Mouse (Mus musculus): ENCODE data around the gene Wdr90. TPM values are rescaled to one million over a fixed set of nuclear protein-coding genes. Genes with fewer than 3 reads are reported as not detected.
"Not testable (repeated sequence)": the region's sequence is repeated elsewhere in the genome, so short reads cannot be mapped to it uniquely, and the experiment has no call there.

The Wdr90 gene
- polyA plus RNA-seq, 1 experiment from 2014 or later: 35.6 TPM

DNA sequence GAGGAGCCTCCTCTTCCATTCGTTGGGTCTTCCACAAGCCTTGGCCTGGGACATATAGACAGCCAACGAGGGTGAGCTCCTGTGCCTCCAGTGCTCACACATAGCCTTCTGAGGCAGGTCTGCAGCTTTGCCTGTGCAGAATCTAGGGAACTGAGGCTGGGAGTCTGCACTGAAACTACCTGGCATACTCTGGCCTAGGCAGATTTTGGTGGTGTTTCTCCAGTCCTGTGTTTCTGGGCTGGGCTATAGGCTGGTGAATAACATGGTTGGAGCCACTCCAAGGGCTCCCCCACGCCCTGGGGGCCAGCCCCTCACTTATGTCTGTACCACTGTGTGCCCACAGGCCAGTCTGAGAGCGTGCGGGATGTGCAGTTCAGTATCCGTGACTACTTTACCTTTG is 36.0 kb downstream of the Wdr90 start:
- H3K36me3 ChIP-seq: peaks cover 34% of the 10 kb centered on the region
- WGBS: 92% methylated on average over 6 of the region's 6 CpGs
- no peak overlapping the region for H3K4me3 ChIP-seq (replicated peaks)
- no peak overlapping the region for H3K9ac ChIP-seq
- H3K4me1 ChIP-seq: peaks cover 50% of the 10 kb centered on the region
- H3K27ac ChIP-seq: no peak overlapping the region
- ATAC-seq (replicated peaks; ENCODE audit: low FRiP score): no peak
- no peaks in the 10 kb centered on the region for H3K9me3 ChIP-seq (replicated peaks)
- H3K27me3 ChIP-seq: peaks cover 24% of the 10 kb centered on the region
- peak overlapping the region; percentile 95 for H3K4me2 ChIP-seq

DNA sequence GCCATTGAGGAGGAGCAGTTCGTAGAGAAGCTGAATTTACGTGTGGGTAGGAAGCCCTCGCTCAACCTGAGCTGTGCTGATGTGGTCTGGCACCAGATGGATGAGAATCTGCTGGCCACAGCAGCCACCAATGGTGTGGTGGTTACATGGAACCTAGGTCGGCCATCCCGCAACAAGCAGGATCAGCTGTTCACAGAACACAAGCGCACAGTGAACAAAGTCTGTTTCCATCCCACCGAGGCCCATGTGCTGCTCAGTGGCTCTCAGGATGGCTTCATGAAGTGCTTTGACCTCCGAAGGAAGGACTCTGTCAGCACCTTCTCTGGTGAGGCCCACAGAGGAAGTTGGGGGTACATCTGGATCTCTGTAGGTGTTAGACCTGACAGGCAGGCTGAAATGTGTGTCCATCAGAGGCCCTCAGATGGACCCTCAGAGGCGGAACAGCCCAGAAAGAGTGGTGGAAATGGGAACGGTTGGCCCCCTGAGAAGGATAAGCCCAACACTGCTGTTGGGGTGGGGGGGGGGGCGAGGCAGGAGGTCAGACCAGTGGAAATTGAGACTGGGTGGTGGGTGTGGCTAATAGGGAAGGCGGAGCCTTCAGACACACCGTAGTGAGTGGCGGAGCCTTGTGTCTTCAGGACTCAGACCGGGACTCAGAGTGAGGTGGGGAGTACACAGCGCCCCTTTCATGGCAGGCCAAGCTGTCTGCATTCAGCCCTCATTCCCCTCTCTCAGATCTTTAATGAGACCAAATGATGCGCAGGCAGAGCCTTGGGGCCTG is 36.7 kb downstream of the Wdr90 start:
- 70% methylated on average over 17 of the region's 17 CpGs for WGBS
- H3K9ac ChIP-seq: peak overlapping the region; percentile 83

DNA sequence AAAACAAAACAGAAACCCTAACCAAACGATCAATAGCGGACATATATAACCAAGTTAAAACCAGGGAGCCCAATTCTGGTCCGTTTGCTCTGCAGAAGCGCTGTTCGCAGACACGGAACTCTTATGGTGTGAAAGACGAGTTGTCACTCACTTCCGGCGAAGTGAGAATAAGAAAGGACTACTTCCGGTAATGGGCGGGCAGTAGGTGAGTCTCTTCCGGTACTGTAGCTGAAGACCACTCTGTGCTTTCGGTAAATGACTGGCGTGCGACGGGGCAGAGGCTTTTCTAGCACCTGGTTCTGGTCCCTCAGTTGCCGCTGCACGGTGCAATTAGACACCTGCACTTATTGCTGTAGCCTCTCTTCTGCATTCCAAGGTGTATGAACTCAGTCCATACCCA is 37.8 kb downstream of the Wdr90 start, which contains the start of gene Wdr24:
TSS of gene Wdr24 (plus strand) at position 176 of the 400 bp plus-strand sequence.
- Histone ChIP-seq H3K27me3 (peaks cover 42% of the 10 kb centered on the region), H3K27ac (peak within 1 kb of the TSS; percentile 75), H3K4me1 (peaks cover 44% of the 10 kb centered on the region), H3K9ac (peak within 1 kb of the TSS; percentile 83), H3K4me2 (peak within 1 kb of the TSS; percentile 95), H3K9me3 (replicated peaks) (no peaks in the 10 kb centered on the region), H3K36me3 (peaks cover 28% of the 10 kb centered on the region), H3K4me3 (replicated peaks) (peak within 1 kb of the TSS; percentile 76)
- ATAC-seq (replicated peaks; ENCODE audit: low FRiP score): peak; percentile 53
- WGBS: 1% methylated on average over 18 of the region's 18 CpGs

More for the DNA sequence above, 36.7 kb downstream of the Wdr90 start:
- no peaks in the 10 kb centered on the region for H3K9me3 ChIP-seq (replicated peaks)
- H3K36me3 ChIP-seq: peaks cover 28% of the 10 kb centered on the region
- peak overlapping the region; percentile 76 for H3K4me3 ChIP-seq (replicated peaks)
- H3K27ac ChIP-seq: no peak overlapping the region
- no peak for ATAC-seq (replicated peaks; ENCODE audit: low FRiP score)
- peaks cover 44% of the 10 kb centered on the region for H3K4me1 ChIP-seq
- peaks cover 31% of the 10 kb centered on the region for H3K27me3 ChIP-seq
- H3K4me2 ChIP-seq: peak overlapping the region; percentile 95

DNA sequence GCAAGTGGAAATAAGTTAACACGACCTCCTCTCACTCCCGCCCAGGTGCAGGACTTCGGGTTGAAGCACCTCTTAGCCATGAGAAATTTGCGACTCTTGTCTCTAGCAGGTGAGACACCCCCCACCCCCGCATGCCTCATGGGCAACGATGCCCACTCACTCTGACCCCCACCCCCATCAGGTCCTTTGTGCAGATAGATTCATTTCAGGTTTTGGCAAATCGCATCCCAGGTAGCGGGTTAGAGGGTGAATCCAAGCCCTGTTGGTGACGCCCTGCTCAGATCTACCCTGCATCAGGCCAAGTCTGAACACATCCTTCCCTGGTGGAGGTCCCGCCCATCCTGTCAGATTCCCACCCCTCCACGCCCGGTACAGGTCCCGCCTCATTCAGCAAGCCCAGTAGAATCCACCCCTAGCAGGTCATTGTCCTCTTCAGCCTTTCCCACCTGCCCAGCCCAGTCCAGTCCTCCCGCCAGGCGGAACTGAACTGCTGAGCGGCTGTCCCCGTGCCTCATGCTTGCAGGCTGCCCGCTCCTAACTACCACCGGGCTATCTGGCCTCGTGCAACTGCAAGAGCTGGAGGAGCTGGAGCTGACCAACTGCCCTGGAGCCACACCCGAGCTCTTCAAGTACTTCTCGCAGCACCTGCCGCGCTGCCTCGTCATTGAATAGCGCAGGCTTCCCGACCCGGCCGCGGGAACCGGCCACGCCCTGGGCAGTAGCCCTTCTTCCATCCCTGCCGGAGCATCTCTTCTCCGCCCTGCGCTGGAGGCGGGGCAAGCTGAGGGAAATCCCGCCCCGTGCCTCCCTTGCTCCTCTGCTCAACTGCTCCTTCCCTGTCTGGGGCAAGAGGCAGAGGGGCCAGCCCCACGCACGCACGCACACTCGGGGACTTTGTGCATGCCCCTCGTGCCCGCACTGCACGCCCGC is 42.2 kb downstream of the Wdr90 start:
- Histone ChIP-seq H3K4me2 (peak overlapping the region; percentile 46), H3K4me3 (replicated peaks) (peak overlapping the region; percentile 21), H3K27me3 (peaks cover 73% of the 10 kb centered on the region), H3K4me1 (peaks cover 12% of the 10 kb centered on the region), H3K9me3 (replicated peaks) (no peaks in the 10 kb centered on the region), H3K27ac (no peak overlapping the region), H3K9ac (no peak overlapping the region), H3K36me3 (no peaks in the 10 kb centered on the region)
- 6% methylated on average over 45 of the region's 46 CpGs for WGBS
- 0 out of 2 replicates have a peak, but pooled peaks have one; percentile 22 for ATAC-seq (replicated peaks; ENCODE audit: low FRiP score)

DNA sequence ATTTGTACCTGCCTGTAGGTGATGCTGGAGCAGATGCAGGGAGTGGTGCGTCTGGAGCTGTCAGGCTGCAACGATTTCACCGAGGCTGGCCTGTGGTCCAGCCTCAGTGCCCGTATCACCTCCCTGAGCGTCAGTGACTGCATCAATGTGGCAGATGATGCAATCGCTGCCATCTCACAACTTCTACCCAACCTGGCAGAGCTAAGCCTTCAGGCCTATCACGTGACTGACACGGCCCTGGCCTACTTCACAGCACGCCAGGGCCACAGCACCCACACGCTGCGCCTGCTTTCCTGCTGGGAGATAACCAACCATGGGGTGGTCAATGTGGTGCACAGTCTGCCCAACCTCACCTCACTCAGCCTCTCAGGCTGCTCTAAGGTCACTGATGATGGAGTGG is 43.6 kb downstream of the Wdr90 start:
- WGBS: 84% methylated on average over 11 of the region's 11 CpGs
- peaks cover 14% of the 10 kb centered on the region for H3K4me1 ChIP-seq
- H3K27me3 ChIP-seq: peaks cover 81% of the 10 kb centered on the region
- no peak overlapping the region for H3K9ac ChIP-seq
- H3K36me3 ChIP-seq: no peaks in the 10 kb centered on the region
- H3K4me2 ChIP-seq: no peak overlapping the region
- no peaks in the 10 kb centered on the region for H3K9me3 ChIP-seq (replicated peaks)
- ATAC-seq (replicated peaks; ENCODE audit: low FRiP score): no peak
- no peak overlapping the region for H3K27ac ChIP-seq
- H3K4me3 ChIP-seq (replicated peaks): no peak overlapping the region

DNA sequence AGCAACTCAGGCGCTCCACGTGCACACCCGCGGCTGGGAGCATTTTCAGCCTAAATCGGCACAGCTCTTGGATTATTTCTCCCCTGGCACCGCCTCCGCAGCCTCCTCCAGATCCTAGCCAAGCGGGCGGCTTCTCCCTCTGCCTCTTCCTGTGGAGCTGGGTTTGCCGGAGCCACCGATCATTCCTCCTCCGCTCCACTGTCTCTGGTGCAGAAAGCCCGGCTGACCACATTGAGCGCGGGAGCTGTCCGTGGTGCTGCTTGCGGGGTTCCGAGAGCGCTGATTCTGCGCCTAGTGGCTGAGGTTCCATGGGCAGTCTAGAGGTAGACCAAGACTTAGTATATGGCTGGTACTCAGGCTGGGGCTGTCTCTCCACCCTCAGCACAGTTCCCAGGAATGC is 47.8 kb downstream of the Wdr90 start:
- Histone ChIP-seq H3K4me3 (replicated peaks) (no peak overlapping the region), H3K4me2 (peak overlapping the region; percentile 24), H3K9ac (no peak overlapping the region), H3K9me3 (replicated peaks) (no peaks in the 10 kb centered on the region), H3K27ac (no peak overlapping the region), H3K36me3 (no peaks in the 10 kb centered on the region), H3K27me3 (peaks cover 81% of the 10 kb centered on the region), H3K4me1 (peaks cover 19% of the 10 kb centered on the region)
- WGBS: under 1% methylated on average over 20 of the region's 20 CpGs
- ATAC-seq (replicated peaks; ENCODE audit: low FRiP score): peak; percentile 47

DNA sequence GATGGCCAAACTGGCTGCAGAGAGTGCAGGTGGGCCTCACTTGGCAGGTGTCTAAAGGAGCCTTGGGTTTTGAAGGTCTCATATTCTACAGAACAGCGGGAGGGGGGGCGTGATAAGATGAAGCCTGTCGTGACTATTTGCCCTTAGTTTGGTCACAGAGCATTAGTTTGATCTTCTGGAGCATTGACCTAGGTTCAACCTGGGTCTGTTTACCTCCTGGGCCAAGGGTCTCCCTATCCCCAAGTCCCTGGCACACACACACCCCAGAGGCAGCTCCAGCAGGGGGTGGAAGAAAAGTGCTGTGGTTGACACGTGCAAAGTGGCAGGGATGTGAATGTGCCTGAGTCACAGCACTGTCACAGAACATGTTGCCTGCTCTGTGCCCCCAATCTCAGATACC is 50.4 kb downstream of the Wdr90 start:
- H3K4me1 ChIP-seq: peaks cover 24% of the 10 kb centered on the region
- no peak for ATAC-seq (replicated peaks; ENCODE audit: low FRiP score)
- no peaks in the 10 kb centered on the region for H3K9me3 ChIP-seq (replicated peaks)
- no peak overlapping the region for H3K9ac ChIP-seq
- H3K4me2 ChIP-seq: no peak overlapping the region
- H3K27ac ChIP-seq: no peak overlapping the region
- 71% methylated on average over 4 of the region's 4 CpGs for WGBS
- peaks cover 69% of the 10 kb centered on the region for H3K27me3 ChIP-seq
- H3K4me3 ChIP-seq (replicated peaks): no peak overlapping the region
- H3K36me3 ChIP-seq: no peaks in the 10 kb centered on the region

DNA sequence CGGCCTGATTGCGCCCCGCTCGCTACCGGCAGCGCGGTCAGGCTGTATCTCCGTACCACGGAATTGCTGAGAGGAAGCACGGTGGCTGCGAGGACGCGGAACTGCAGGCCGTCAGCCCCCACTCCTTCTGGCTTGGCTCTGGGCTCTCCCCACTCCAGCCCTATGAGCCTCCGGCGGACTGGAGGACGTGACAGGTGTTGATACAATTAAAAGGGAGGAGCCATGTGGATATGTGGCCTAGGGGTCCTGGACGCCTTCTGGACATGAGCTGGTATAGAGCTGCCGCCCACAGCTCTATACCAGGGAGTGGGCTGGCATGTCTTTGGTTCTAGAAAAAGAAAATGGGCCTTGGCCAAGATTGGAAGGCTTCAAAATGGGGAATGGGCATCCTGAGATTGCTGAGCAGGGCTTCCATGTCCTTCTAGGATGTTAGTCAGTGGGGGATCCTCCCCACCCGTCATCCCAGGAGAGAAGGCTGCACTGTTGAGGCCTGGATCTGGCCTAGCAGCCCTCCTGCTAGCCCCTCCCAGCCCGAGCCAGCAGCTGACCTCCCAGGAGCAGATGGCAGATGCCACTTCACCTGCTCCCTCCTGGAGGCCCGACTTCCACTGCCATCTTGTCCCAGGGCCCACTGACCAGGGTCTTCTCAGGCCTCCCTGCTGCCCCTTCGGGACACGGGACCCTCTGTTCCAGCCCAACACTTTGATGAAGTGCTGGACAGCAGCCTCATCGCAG is 51.5 kb downstream of the Wdr90 start:
- Histone ChIP-seq H3K4me2 (peak overlapping the region; percentile 99), H3K9ac (peak overlapping the region; percentile 48), H3K9me3 (replicated peaks) (no peaks in the 10 kb centered on the region), H3K27ac (no peak overlapping the region), H3K27me3 (peaks cover 73% of the 10 kb centered on the region), H3K4me1 (peaks cover 24% of the 10 kb centered on the region), H3K4me3 (replicated peaks) (peak overlapping the region; percentile 73), H3K36me3 (no peaks in the 10 kb centered on the region)
- WGBS: 12% methylated on average over 25 of the region's 25 CpGs
- ATAC-seq (replicated peaks; ENCODE audit: low FRiP score): peak; percentile 27

DNA sequence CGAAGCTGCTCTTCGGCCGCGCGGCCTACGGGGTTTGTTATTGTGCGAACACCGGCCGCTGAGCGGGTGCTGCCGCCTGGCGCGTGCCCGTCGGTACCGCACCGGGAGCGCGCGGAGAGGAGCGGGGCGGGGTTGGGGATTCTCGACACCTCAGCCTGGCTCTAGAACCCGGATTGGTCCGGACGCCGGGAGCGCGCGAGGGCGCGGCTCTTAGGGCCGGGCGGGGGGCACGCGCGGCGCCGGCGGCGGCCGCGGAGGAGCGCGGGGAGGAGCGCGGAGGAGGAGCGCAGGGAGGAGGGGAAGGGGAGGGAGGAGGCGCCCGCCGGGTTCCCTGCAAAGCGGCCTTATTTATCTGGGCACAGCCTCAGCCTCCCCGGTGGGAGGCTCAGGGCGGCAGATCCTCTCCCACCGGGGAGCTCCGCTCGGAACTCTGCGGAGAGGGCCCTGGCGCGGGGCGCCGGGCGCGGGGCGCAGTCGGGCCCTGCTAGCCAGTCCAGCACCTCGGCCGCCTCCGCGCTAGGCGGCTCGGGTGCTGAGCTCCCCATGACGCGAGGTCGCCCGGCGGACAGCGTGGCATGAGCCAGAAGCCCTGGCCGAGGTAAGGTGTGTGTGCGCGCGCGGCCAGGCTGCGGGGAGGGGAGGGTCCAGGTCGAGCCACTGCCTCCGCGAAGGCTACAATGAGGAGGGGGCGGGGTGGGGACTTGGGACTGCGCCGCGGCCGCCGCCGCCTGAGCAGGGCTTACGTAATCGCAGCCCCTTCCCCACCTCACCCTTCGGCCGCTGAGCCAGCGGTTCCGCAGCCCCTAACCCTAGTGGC is 52.3 kb downstream of the Wdr90 start, which contains the start of gene Fbxl16:
TSS of gene Fbxl16 (plus strand) at position 297 of the 817 bp plus-strand sequence.
- H3K4me1 ChIP-seq: peaks cover 24% of the 10 kb centered on the region
- no peaks in the 10 kb centered on the region for H3K9me3 ChIP-seq (replicated peaks)
- ATAC-seq (replicated peaks; ENCODE audit: low FRiP score): peak; percentile 69
- H3K9ac ChIP-seq: peak within 1 kb of the TSS; percentile 48
- no peaks in the 10 kb centered on the region for H3K36me3 ChIP-seq
- H3K27me3 ChIP-seq: peaks cover 72% of the 10 kb centered on the region
- peak within 1 kb of the TSS; percentile 73 for H3K4me3 ChIP-seq (replicated peaks)
- no peak within 1 kb of the TSS for H3K27ac ChIP-seq
- H3K4me2 ChIP-seq: peak within 1 kb of the TSS; percentile 99
- under 1% methylated on average over 95 of the region's 100 CpGs for WGBS

DNA sequence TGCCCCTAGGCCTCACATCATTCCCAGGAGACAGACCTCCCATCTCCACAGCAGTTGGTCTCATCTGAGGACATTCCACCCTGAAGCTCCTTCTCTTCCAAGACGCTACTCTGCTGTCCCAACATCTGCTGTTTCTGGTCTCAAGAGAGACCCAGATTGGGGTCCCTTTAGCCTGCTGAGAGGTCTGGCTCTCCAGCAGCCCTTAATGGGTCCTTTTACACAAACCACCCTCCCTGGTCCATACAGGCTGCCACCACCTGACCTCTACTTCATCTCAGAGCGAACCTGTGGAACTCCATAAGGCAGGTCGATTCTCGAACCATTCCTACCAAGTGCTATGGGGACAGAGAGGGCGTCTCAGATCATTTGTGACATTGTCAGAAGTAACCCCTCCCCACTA is 53.3 kb downstream of the Wdr90 start:
- H3K27ac ChIP-seq: no peak overlapping the region
- peaks cover 76% of the 10 kb centered on the region for H3K27me3 ChIP-seq
- no peaks in the 10 kb centered on the region for H3K36me3 ChIP-seq
- H3K4me3 ChIP-seq (replicated peaks): peak overlapping the region; percentile 73
- no peak overlapping the region for H3K9ac ChIP-seq
- peaks cover 20% of the 10 kb centered on the region for H3K4me1 ChIP-seq
- 45% methylated on average over 5 of the region's 5 CpGs for WGBS
- ATAC-seq (replicated peaks; ENCODE audit: low FRiP score): no peak
- H3K9me3 ChIP-seq (replicated peaks): no peaks in the 10 kb centered on the region
- H3K4me2 ChIP-seq: peak overlapping the region; percentile 99

DNA sequence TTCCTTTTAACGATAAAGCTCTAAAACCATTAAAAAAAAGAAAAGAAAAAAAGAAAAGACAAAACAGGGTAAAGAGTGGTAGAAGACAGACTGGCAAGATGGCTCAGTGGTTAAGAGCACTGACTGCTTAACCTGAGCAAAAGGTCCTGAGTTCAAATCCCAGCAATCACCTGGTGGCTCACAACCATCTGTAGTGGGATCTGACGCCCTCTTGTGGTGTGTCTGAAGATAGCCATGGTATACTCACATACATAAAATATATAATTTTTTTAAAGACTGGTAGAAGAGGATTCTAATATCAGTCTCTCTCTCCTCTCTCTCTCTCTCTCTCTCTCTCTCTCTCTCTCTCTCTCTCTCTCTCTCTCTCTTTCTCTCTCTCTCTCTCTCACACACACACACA is 53.8 kb downstream of the Wdr90 start:
- H3K4me1 ChIP-seq: peaks cover 18% of the 10 kb centered on the region
- H3K27me3 ChIP-seq: peaks cover 76% of the 10 kb centered on the region
- not testable (repeated sequence) for ATAC-seq (replicated peaks; ENCODE audit: low FRiP score); H3K27ac ChIP-seq; H3K4me2 ChIP-seq; H3K36me3 ChIP-seq; H3K9ac ChIP-seq; H3K4me3 ChIP-seq (replicated peaks); H3K9me3 ChIP-seq (replicated peaks)
- WGBS: 37% methylated on average over 2 of the region's 2 CpGs
